Mouse (Mus musculus) frontal cortex, postnatal 10 days (tissue): ENCODE measurements around the gene A4galt.
"Not testable (repeated sequence)": the region's sequence is repeated elsewhere in the genome, so short reads cannot be mapped to it uniquely, and the experiment has no call there.

Experiments used
- DNase-seq, 2 experiments: peaks; one replicate each; pipeline ENCODE4 v3.0.0; 2022; ENCODE audit warnings: low spot score in 2 of 2, mixed read lengths in 1 of 2

The A4galt gene

GRCm38 (mm10) chr15:83268428-83268827 lies 16.9 kb upstream of the A4galt start:
- DNase-seq = not testable (repeated sequence)

GRCm38 (mm10) chr15:83265269-83265668 lies 13.7 kb upstream of the A4galt start:
- DNase-seq = no peak

- DNase-seq = no peak
These were observed 11.8 kb upstream of the A4galt start for GRCm38 (mm10) chr15:83263405-83263804.

- peak in 1 of 2 experiments; percentile 12 for DNase-seq
These were observed 6.3 kb upstream of the A4galt start for GRCm38 (mm10) chr15:83257906-83258305.

- DNase-seq = no peak
These were observed 4.9 kb upstream of the A4galt start for GRCm38 (mm10) chr15:83256491-83256890.

GRCm38 (mm10) chr15:83255944-83256343 lies 4.4 kb upstream of the A4galt start:
- DNase-seq = no peak

- DNase-seq = no peak
These were observed 3.7 kb upstream of the A4galt start for GRCm38 (mm10) chr15:83255191-83255782.

- no peak for DNase-seq
These were observed 2.9 kb upstream of the A4galt start for GRCm38 (mm10) chr15:83254372-83255070.

GRCm38 (mm10) chr15:83252060-83252459 lies 486 bp upstream of the A4galt start:
- DNase-seq = peak in 1 of 2 experiments; percentile 11

GRCm38 (mm10) chr15:83250651-83251175 lies 861 bp downstream of the A4galt start:
- DNase-seq = no peak

GRCm38 (mm10) chr15:83249535-83250287 lies 1.9 kb downstream of the A4galt start:
- no peak for DNase-seq

- DNase-seq = no peak
These were observed 3.2 kb downstream of the A4galt start for GRCm38 (mm10) chr15:83248236-83248844.

- no peak for DNase-seq
These were observed 7.2 kb downstream of the A4galt start for GRCm38 (mm10) chr15:83244371-83244770.

GRCm38 (mm10) chr15:83241961-83242680 lies 9.5 kb downstream of the A4galt start:
- DNase-seq = no peak

GRCm38 (mm10) chr15:83241497-83241896 lies 10.1 kb downstream of the A4galt start:
- DNase-seq = no peak

GRCm38 (mm10) chr15:83237460-83238243 lies 13.9 kb downstream of the A4galt start:
- DNase-seq = no peak

- no peak for DNase-seq
These were observed 14.8 kb downstream of the A4galt start for GRCm38 (mm10) chr15:83236824-83237223.

- DNase-seq = peak in 1 of 2 experiments; percentile 27
These were observed 18.2 kb downstream of the A4galt start for GRCm38 (mm10) chr15:83233219-83233992.

GRCm38 (mm10) chr15:83227559-83227958 lies 24.0 kb downstream of the A4galt start:
- DNase-seq = no peak

GRCm38 (mm10) chr15:83226871-83227270 lies 24.7 kb downstream of the A4galt start:
- DNase-seq = no peak
